Mouse (Mus musculus) right cerebral cortex, adult 18-20 months (tissue): ENCODE measurements around the gene Hecw1.
A peak's percentile ranks its signal among the peaks of the same experiment; 100 is the strongest.
"Not testable (repeated sequence)": the region's sequence is repeated elsewhere in the genome, so short reads cannot be mapped to it uniquely, and the experiment has no call there.

ENCODE experiments used
- DNase-seq: peaks from one replicate; pipeline ENCODE4 v3.0.0; 2022; ENCODE audit warnings: mixed read lengths

Gene Hecw1

DNA sequence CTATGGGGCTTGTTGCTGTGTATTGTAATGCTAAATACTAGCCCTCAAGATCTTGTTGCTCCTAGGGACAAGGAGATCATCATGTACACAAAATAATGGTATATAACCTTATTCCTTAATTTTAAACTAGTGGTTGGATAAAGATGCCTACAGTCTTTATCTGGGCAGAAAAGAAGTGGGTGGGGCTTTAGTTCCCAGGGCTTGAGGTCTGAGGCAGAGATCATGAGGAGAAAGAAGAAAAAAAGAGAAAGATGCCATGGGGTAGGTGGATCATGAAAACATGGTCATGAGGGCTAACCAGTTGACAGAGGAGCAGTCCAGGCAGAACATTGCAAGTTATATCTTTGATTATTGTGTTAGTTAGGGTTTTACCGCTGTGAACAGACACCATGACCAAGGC, 195.8 kb downstream of the Hecw1 start:
- no peak for DNase-seq

- no peak for DNase-seq
Observed at GRCm38 (mm10) chr13:14306617-14307016, 216.4 kb downstream of the Hecw1 start.

DNA sequence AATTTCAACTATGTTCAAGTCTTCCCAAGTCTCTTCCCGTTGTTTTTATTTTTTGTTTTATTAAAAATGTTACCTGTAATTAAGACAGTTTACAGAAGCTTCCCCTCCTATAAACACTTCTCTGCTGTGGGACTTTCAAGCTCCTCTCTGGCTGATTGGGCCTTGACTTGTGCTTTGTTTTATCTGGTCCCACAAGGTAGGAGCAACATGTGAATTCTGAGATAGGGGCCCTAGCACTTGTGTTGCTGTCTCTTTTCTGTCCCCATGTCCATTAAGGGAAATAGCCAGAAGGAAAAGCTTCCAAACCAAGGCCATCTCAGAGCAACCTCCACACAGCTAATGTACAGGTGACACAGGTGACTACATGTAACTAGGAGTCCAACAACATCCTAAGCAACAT, 218.9 kb downstream of the Hecw1 start:
- DNase-seq: no peak

DNA sequence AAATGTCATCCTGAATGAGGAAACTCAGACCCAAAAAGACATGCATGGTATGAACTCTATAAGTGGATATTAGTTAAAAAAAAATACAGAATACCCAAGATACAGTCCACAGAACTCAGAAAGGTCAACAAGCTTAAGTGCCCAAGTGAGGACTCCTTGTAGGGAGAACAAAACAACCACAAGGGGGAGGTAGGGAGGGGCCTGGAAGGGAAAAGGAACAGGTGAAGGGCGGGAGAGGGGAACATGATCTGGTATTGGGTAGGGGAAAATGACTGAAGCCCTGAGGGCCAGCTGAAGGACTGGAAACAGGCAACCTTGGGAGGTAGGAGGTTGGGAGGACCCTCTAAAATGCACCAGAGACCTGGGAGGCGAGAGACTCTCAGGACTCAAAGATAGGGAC, 220.1 kb downstream of the Hecw1 start:
- no peak for DNase-seq

- DNase-seq: no peak
Observed at GRCm38 (mm10) chr13:14290016-14290415, 233.0 kb downstream of the Hecw1 start.

DNA sequence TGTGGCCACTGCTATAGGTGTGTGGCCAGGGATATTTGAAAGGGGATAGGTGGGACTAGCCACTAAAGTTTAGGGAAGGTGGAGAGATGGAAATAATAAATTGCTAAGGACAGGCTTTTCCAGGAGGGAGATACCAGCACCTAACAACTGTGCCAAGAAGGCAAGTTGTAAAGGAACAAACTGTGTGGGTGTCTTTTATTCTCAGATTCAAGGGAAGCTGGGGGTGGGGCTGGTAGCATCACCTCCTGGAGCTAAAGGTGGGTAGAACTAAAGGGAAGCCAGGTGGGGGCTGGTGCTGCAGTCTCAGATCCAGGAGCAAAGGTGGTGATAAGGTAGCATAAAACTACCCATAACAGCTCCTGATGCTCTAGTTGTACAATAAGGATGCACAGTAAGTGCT, 251.6 kb downstream of the Hecw1 start:
- peak; percentile 53 for DNase-seq

DNA sequence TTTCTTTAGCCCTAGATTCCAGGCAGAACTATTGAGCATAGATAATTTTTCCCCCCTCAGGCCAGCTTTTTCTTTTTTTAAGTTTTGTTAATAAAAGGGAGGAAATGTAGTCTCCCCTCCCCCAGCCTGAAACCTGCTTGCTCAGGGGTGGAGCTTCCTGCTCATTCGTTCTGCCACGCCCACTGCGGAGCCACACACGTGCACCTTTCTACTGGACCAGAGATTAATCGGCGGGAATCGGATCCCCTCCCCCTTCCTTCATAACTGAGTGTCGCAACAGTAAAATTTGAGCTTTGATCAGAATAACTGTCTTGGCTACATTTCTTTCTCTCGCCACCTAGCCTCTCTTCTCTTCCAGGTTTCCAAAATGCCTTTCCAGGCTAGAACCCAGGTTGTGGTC, 262.1 kb downstream of the Hecw1 start:
- DNase-seq: not testable (repeated sequence)

DNA sequence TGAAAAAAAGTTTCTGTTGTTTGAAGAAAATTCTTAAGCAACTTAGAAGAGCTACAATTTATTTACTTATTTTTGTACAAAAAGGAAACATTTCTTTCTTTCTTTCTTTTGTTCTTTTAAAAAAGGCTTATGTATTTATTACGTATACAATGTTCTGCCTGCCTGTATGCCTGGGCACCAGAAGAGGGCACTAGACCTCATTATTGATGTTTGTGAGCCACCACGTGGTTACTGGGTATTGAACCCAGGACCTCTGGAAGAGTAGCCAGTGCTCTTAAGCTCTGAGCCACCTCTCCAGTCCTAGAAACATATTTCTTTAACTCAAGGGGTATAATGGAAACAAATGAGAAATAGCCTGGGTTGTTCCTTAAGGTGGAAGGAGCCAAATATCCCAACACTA, 277.1 kb downstream of the Hecw1 start:
- DNase-seq: no peak

DNA sequence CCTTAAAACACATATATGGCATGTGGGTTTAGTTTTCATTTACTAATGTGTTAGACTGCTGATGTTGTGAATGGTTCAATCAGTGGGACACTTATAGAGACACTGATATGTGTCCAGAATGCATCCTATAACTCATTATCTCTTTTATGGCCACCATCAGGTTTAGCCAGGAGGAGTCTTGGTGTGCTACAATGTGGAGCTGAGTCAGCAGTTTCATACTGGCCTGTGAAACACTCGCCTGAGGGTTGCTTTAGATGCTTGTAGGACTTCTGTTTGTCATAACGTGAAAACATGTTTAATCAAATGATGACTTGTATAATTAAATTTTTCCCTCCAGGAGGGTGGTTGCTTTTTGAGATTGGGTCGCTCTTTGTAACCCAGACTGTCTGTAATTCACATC, 343.4 kb downstream of the Hecw1 start:
- no peak for DNase-seq

GRCm38 (mm10) chr13:14177989-14178388, 345.0 kb downstream of the Hecw1 start:
- no peak for DNase-seq
